Mouse (Mus musculus) heart, embryonic 14.5 days (tissue): Measurements from ENCODE around the gene Mast4. TPM values are rescaled to one million over a fixed set of nuclear protein-coding genes. Genes with fewer than 3 reads are reported as not detected.

Source experiments
- ATAC-seq: fragments of 200-750 bp; cut with Nextera tagmentation; 2 replicates; pipeline ENCODE4 v1.8.0; 2017; ENCODE audit warnings: low read depth, moderate TSS enrichment; ENCODE audit not compliant: insufficient number of reproducible peaks, insufficient read depth, low FRiP score
- H3K27ac ChIP-seq, 2 experiments: fragments of 200-500 bp in 1 of 2; fragments of 300-500 bp in 1 of 2; sonication (generic) in 1 of 2; replicated peaks in 1 of 2; 2 replicates each; pipeline ENCODE4 v1.5.1; 2012 to 2014; ENCODE audit warnings: low read depth in 2 of 2, low read length in 2 of 2, control low read depth in 1 of 2, mild to moderate bottlenecking in 1 of 2, mixed read lengths in 1 of 2; ENCODE audit not compliant: control insufficient read depth in 1 of 2, insufficient read depth in 1 of 2
- H3K27me3 ChIP-seq: fragments of 300-500 bp; sonication (generic); 2 replicates; pipeline ENCODE4 v1.6.1; 2014; ENCODE audit warnings: mild to moderate bottlenecking, low read length, control low read depth; ENCODE audit not compliant: control insufficient read depth, insufficient read depth
- H3K36me3 ChIP-seq: fragments of 300-500 bp; sonication (generic); 2 replicates; pipeline ENCODE4 v1.6.1; 2014; ENCODE audit warnings: mild to moderate bottlenecking, control low read depth, low read length, mixed read lengths; ENCODE audit not compliant: control insufficient read depth, insufficient read depth
- H3K4me1 ChIP-seq, 2 experiments: fragments of 200-500 bp in 1 of 2; fragments of 300-500 bp in 1 of 2; sonication (generic) in 1 of 2; 2 replicates each; pipeline ENCODE4 v1.6.1; 2012 to 2014; ENCODE audit warnings: low read length in 2 of 2, control low read depth in 1 of 2, mixed read lengths in 1 of 2; ENCODE audit not compliant: control insufficient read depth in 2 of 2, insufficient read depth in 2 of 2
- H3K4me2 ChIP-seq: fragments of 300-500 bp; sonication (generic); 2 replicates; pipeline ENCODE4 v1.6.1; 2014; ENCODE audit warnings: mild to moderate bottlenecking, low read length
- H3K4me3 ChIP-seq, 2 experiments: fragments of 200-500 bp in 1 of 2; fragments of 300-500 bp in 1 of 2; sonication (generic) in 1 of 2; 2 replicates each; pipeline ENCODE4 v1.5.1; 2012 to 2014; ENCODE audit warnings: low read length in 2 of 2, mild to moderate bottlenecking in 2 of 2, control low read depth in 1 of 2, low read depth in 1 of 2, moderate library complexity in 1 of 2; ENCODE audit not compliant: control insufficient read depth in 1 of 2, insufficient read depth in 1 of 2
- H3K9ac ChIP-seq: fragments of 300-500 bp; sonication (generic); 2 replicates; pipeline ENCODE4 v1.6.1; 2014; ENCODE audit warnings: mild to moderate bottlenecking, low read length
- H3K9me3 ChIP-seq: fragments of 300-500 bp; sonication (generic); 2 replicates; pipeline ENCODE4 v1.6.1; 2016; ENCODE audit warnings: low read length, control low read depth; ENCODE audit not compliant: control insufficient read depth
- WGBS: fragments of 180-500 bp; shearing (Covaris S2); extraction: QIAGEN DNeasy Blood & Tissue Kit; methylation state at CpG from one replicate; pipeline ENCODE4 v1.1.7; 2014; 5-methylcytosine and 5-hydroxymethylcytosine counted together
- polyA plus RNA-seq: library from polyadenylated mRNA; unstranded; fragments of >200 nt; fragmentation: Nextera tagmentation; extraction: Ambion mirVana; gene quantifications from 2 replicates; pipeline ENCODE4 v1.2.1, GENCODE M21; 2014

The Mast4 gene
- polyA plus RNA-seq, 1 experiment from 2014 or later, result 54.1 TPM

DNA sequence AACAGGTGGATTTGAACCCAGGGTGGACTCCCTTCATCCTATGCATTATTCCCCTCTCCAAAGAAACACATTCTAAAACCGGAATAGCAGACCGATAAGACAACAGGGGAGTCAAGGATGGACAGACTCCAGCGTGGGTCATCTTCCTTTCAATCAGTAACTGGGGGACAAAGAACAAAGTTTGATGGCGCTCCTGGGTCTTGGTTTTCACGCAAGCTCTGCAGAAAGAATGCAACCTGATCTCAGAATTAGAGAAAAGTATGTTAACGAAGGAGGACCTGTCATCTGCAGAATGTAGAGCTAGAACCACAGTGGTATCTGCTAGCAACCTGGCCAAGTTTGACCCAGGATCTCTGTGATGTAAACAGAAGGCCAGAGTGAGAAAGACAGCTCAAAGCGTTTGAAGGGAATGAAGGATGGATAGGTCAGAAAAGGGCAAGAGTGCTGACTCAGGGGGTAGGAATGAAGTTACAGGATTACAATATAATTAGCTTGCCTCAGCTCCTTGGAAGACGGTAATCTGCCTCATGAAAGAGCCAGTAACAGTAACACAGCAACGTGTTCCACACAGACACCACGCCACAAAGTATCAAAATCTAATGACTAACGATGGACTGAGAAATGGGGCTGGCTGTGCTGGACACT is 345.9 kb downstream of the Mast4 start:
- H3K4me3 ChIP-seq, result no peak overlapping the region
- 72% methylated on average over 11 of the region's 11 CpGs for WGBS
- H3K36me3 ChIP-seq, result no peaks in the 10 kb centered on the region
- H3K9me3 ChIP-seq, result no peaks in the 10 kb centered on the region; the same call in 1 of the 2 replicates
- peaks cover 9 to 12% of the 10 kb centered on the region in 2 experiments; a peak in 3 of 4 replicates for H3K4me1 ChIP-seq
- no peaks in the 10 kb centered on the region for H3K27me3 ChIP-seq
- H3K27ac ChIP-seq, result no peak overlapping the region
- H3K4me2 ChIP-seq, result no peak overlapping the region
- no peak overlapping the region for H3K9ac ChIP-seq
- no peak for ATAC-seq

DNA sequence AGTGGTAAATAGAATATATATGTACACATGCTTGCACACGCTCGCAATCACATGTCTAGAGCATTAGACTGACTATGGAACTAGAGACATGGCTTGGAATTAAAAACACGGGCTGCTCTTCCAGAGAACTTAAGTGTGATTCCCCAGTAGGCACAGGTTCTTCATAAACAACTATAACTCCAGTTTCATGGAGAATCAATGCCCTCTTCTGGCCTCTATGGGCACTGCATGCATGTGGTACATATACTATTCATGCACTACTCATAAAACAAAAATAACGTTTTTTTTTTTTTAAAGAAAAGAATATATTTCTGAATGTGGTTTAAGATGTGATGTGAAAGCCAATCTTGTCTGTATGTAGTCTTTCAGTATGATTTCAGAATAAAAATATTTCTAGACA is 349.7 kb downstream of the Mast4 start:
- WGBS, result 96% methylated on average over 4 of the region's 4 CpGs
- H3K9me3 ChIP-seq, result no peaks in the 10 kb centered on the region; the same call in 1 of the 2 replicates
- H3K27ac ChIP-seq, result peak overlapping the region in 1 of 2 experiments; percentile 41; a peak in 2 of 4 replicates
- no peak for ATAC-seq
- H3K36me3 ChIP-seq, result no peaks in the 10 kb centered on the region
- H3K27me3 ChIP-seq, result no peaks in the 10 kb centered on the region
- H3K4me2 ChIP-seq, result no peak overlapping the region
- peaks cover 7 to 12% of the 10 kb centered on the region in 2 experiments; a peak in 3 of 4 replicates for H3K4me1 ChIP-seq
- no peak overlapping the region for H3K9ac ChIP-seq
- H3K4me3 ChIP-seq, result no peak overlapping the region

DNA sequence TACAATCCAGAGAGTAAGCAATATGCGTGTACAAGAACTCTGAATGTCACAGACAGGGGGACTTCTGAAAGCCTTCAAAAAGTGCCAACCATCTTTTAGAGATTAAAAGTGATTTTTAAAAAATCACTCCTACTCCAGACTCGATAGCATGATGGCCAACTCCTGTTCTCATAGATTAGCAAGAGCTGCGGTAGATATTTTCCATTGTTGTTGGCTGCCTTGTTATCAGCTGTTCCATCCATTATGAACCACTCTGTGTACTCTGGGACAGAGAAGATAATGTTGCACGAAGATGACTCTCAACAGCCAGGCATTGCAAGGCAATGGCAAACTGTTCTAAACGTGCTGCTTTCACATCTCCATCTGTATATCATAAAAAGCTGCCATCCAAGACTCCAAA is 360.4 kb downstream of the Mast4 start:
- Histone ChIP-seq H3K9ac (no peak overlapping the region), H3K27ac (no peak overlapping the region), H3K27me3 (no peaks in the 10 kb centered on the region), H3K4me2 (no peak overlapping the region), H3K36me3 (no peaks in the 10 kb centered on the region), H3K9me3 (no peaks in the 10 kb centered on the region), H3K4me3 (no peak overlapping the region), H3K4me1 (peaks cover 4 to 26% of the 10 kb centered on the region in 2 experiments)
- WGBS, result 52% methylated on average over 5 of the region's 5 CpGs
- ATAC-seq, result no peak

DNA sequence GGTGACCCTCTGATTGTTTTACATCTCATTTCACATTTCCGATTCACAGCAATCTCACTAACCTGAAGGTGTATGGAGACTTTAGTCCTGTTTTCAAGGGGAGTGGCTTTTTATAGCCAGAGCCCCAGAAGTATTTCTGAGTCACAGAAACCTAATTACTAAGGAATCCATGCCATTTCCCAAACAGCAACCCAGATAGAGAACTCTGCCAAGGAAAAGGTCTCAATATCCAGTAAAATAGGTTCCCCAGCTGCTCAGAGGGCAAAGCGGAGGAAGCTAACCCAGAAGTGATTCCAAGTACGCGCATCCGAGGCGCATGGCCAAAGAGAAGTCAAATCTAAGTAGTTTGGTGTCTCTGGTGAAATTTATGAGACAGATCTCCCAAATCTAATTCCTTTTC is 370.8 kb downstream of the Mast4 start:
- no peak overlapping the region for H3K4me2 ChIP-seq
- H3K27me3 ChIP-seq, result no peaks in the 10 kb centered on the region
- H3K36me3 ChIP-seq, result no peaks in the 10 kb centered on the region
- no peak overlapping the region for H3K4me3 ChIP-seq
- 91% methylated on average over 6 of the region's 6 CpGs for WGBS
- H3K9me3 ChIP-seq, result no peaks in the 10 kb centered on the region
- H3K27ac ChIP-seq, result no peak overlapping the region
- ATAC-seq, result no peak
- no peak overlapping the region for H3K9ac ChIP-seq
- H3K4me1 ChIP-seq, result peaks cover 2 to 3% of the 10 kb centered on the region in 2 experiments; a peak in 3 of 4 replicates

DNA sequence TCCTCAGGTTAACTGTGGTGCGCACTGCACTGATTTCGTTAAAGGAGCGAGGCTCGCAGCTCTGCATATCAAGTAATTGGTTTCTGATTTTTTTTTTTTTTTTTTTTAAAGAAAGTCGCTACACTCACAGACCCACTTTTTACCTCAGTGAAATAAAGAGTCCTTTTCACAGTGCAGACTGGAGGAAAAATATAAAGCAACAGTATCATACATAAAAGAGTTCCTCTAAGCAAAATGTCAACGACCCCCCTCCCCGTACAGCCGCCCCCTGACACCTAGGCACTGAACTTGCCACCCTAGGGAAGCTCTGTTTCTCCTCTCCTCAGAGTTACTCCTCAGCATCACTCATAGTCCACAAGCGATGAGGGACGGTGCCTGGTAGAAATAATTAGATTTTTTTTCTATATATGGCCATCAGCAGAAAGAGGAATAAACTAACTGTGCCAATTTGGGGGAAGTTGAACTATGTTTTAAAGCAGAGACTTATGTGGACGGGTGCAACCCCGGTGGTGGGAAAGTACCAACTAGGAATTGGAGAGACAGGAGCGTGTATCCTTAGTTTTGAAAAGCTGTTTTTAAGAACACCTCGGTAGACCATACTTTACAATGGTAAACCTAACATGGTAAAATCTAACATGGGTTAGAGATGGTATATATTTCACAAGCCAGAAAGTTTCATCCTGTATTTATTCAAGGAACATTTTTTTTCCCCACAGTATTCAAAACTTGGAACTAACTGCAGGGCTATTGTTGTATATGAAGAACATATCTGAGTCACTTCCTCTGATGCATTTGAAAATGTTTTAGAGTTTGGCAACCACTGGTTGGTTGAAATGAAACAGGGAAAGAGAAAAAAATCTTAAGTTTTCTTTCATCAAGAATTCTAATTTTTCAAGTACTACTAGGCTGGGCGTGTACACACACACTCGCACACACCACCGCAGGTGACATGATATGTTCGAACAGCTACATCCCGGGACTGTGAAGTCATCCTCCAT is 375.7 kb downstream of the Mast4 start:
- Histone ChIP-seq H3K9ac (peak overlapping the region; percentile 51), H3K4me3 (peak overlapping the region; percentile 31 to 39), H3K4me2 (peak overlapping the region; percentile 56), H3K27ac (peak overlapping the region; percentile 79 to 97), H3K36me3 (no peaks in the 10 kb centered on the region), H3K27me3 (no peaks in the 10 kb centered on the region), H3K9me3 (no peaks in the 10 kb centered on the region), H3K4me1 (peaks cover 6 to 27% of the 10 kb centered on the region in 2 experiments)
- WGBS, result 43% methylated on average over 19 of the region's 19 CpGs
- ATAC-seq, result no peak

DNA sequence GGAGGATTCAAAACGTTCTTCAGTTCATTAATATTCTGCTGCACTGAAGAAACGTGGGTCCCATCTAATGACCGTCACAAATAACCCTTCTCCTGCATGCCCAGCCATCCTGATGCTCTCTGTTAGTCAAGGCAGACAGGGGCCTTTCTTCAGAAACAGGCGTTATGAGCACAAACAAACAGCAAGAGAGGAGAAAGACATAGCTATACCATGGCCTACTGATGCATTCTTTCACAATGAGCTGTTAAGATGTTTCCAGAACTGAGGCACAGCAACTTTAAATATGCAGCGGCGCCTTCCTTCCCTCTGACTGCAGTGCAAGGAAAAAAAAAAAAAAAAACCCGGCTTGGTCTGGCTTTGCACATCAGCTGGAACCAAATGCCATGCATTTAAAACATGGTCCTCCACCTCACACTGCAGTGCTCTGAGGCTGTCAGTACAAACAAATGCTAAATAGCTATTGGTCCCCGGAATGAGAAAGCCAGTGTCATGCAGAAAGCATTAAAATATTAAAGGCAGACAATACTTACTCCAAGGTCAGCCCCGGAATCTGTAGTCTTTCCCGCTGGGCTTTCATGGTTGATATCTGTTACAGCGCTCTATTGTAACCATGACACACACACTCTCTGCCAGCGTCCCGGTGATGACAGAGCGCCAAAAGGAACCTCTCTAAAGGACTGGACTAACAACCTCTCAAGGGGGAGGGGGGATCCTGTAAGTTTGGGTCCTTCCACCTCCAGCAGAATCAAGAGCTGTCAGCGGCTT is 376.6 kb downstream of the Mast4 start:
- peak overlapping the region; percentile 56 for H3K4me2 ChIP-seq
- H3K9ac ChIP-seq, result peak overlapping the region; percentile 51
- no peaks in the 10 kb centered on the region for H3K9me3 ChIP-seq
- ATAC-seq, result peak; percentile 82
- H3K4me1 ChIP-seq, result peaks cover 11 to 32% of the 10 kb centered on the region in 2 experiments
- peak overlapping the region; percentile 31 to 39 for H3K4me3 ChIP-seq
- H3K36me3 ChIP-seq, result no peaks in the 10 kb centered on the region
- 4% methylated on average over 15 of the region's 15 CpGs for WGBS
- peak overlapping the region; percentile 79 to 97 for H3K27ac ChIP-seq
- H3K27me3 ChIP-seq, result no peaks in the 10 kb centered on the region

DNA sequence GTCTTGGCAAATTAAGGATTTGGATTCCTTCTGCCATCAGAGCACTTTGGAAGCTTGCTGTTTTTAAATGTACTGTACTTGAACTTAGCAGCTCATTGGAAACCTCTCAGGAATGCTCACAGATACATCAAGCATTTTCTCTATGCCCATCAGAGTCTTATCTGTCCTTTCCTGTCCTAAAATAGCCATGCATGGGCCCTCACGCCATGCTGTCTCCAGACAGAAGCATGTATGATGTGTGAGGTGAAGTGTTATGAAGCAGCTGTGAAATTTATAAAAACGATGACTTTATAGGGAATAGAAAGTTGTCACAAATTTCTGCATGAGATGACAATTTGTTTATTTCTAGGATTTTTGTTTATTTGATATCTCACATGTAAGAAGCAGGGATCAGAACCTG is 378.8 kb downstream of the Mast4 start:
- H3K9ac ChIP-seq, result no peak overlapping the region
- H3K4me1 ChIP-seq, result peaks cover 11 to 32% of the 10 kb centered on the region in 2 experiments
- H3K27me3 ChIP-seq, result no peaks in the 10 kb centered on the region
- ATAC-seq, result 0 out of 2 replicates have a peak, but pooled peaks have one; percentile 27
- peak overlapping the region; percentile 49 to 81; a peak in 3 of 4 replicates for H3K27ac ChIP-seq
- H3K9me3 ChIP-seq, result no peaks in the 10 kb centered on the region
- WGBS, result 26% methylated on average over 2 of the region's 2 CpGs
- peak overlapping the region; percentile 56 for H3K4me2 ChIP-seq
- no peaks in the 10 kb centered on the region for H3K36me3 ChIP-seq
- no peak overlapping the region for H3K4me3 ChIP-seq
